Mouse (Mus musculus) G1E-ER4 (cell line): ENCODE results near the gene Trnt1. TPM values are rescaled to one million over a fixed set of nuclear protein-coding genes. Genes with fewer than 3 reads are reported as not detected.

Experiments
- GATA1 ChIP-seq: IDR thresholded peaks from one replicate; pipeline ENCODE4 v1.8.0; 2012; ENCODE audit warnings: low read length, inconsistent platforms
- polyA plus RNA-seq: library from polyadenylated mRNA; stranded (reverse); fragments of >175 nt; gene quantifications from 2 replicates; pipeline ENCODE4 v1.2.3, GENCODE M21; 2012

Trnt1 gene
- 4.2 and 4.3 TPM in 2 replicates for polyA plus RNA-seq

DNA sequence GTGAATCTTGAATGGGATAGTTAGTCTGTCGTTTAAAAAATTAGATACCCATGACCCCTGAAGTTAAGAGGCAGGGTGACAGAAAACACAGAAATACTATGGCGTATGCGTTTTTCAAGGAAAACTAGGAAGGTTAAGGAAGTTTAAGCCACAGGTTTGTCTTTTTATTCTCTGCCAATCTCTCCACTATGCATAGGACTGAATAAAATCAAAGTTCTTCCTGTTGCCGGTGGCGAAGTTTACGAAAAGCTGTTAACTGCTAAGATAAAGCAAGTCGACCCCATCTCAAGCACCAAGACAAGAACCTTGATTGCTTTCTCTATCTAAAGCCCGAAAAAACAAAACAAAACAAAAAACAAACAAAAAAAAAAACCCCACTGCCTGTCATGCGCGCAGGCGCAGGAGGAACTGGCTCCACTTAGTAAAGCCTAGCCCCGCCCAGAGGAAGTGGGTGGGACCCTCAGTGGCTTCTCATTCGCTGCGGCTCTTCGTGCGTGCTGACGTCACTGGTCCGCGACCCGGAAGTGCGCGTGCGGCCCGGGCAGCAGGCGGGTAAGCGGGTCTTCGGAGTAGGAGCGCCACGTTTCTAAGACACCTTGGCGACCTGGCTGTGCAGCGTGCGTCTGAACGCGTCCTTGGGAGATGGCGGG, at the start of gene Trnt1:
Gene Trnt1, plus strand, starts transcription at position 481 of the 650 bp plus-strand sequence.
- no peak for TF ChIP-seq GATA1

DNA sequence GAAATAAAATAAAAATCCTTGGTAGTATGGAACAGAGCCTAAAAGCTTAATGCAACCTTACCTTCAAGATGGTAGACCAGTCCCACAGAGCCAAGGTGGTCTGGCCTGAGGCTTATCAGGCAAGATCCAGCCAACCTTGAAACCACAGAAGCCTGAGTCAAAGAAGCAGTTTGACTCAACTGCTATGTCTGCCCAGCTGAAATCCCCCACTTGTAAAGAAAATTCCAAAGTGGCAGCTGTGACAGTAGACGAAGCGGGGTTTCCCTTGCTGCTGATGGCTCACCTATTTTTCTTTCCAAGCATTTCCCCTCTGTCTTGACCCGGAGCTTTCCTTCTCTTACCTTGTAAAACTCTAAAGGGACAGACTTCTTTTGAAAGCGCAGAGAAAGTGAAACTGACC, 43.3 kb upstream of the Trnt1 start:
- TF ChIP-seq GATA1 = no peak

DNA sequence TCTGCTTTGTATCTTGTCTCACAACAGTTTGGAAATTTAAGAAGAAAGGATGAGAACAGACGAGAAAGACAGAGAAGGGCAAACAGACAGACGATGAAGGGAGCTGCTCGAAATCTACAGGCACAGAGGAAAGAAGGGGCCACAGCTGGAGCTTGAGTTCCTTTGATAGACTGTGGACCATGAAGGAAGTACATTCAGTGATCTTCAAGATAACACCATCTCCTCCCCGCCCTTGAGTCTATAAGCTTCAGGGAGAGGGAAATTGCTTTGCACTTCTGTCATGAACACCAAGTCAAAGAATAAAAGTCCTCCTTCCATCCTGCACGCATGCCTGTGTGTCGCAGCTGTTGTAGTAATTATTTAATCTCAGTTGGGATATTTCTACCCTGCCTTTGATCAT, 42.8 kb upstream of the Trnt1 start:
- TF ChIP-seq GATA1 = no peak

DNA sequence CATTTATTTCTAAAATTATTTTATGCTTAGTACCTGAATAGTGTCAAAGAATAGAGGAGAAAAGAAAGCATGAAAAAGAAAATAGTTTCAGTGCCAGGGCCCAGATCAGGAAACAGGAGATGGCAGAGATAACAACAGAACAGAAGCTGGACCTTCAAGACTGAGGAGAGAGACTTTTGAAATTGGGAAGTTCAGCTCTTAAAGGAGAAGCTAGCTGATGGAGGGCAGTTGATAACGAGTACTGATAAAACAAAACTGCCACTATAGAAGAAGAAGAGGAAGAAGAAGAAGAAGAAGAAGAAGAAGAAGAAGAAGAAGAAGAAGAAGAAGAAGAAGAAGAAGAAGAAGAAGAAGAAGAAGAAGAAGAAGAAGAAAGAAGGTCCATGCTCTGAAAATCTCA, 41.2 kb upstream of the Trnt1 start:
- TF ChIP-seq GATA1 = no peak

DNA sequence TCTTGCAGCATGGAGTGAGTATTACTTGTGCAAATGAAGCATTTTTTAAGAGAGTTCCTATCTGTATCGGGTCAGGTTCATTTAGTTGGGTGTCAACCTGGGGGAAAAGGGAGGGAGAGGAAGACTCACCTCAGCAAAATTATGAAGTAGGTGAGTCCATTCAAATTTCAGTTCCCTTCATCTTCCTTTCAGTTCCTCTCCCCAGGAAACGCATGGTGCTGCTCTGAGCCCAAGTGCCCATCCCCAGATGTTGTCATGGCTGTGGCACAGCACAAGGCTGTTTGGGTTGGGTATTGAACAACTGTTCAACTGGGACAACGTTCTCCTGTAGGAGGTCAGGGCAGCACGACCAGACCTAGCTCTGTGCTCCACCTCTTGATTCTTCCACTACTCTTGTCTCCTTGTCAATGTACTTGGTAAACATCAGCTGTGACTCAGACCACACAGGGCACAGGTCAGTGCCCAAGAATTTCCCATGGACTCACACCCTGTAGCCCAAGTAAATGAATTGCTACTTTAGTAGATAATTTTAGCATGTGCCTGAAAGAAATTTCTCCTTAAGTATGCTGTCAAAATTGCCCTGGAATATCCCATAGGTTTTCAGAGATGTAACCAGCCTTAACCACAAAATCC, 39.1 kb upstream of the Trnt1 start:
- no peak for TF ChIP-seq GATA1

DNA sequence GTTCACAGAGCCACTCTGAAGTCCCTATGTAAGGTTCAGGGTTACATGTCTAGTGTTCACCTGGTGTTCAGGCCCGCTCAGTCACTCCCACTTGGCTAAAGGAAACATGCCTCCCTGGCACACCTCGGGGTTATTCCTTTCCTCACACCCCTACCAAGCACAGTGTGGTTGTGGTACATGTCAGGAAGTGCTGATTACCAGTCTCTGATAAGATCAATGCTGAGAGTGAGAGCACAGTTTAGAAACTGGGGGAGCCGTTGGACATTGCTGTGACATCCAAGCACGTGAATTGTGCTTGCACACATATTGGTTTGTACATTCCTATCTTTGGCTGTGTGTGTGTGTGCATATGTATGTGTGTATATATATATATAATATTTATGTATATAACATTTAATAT, 36.4 kb upstream of the Trnt1 start:
- TF ChIP-seq GATA1 = no peak

DNA sequence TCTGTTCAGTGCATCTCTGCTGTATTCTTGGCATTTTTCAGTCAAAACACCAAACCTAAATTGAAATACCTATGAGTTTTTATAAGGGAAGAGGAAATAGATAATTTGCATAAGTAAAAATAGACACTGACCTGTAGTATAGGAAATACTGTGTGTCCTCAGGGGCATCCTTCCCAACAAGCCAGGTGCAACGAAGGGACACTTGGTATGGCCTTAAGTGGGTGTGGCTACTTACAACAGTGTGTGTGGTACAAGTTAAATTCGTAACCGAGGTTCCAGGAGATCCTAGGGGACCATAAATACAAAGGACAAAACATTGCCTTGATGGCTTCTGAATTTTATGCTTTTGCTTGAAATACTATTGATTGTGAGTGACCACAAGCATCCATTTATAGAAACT, 30.7 kb upstream of the Trnt1 start:
- TF ChIP-seq GATA1 = no peak

- no peak for TF ChIP-seq GATA1
These were observed 28.6 kb upstream of the Trnt1 start for GRCm38 (mm10) chr6:106740244-106740825.

DNA sequence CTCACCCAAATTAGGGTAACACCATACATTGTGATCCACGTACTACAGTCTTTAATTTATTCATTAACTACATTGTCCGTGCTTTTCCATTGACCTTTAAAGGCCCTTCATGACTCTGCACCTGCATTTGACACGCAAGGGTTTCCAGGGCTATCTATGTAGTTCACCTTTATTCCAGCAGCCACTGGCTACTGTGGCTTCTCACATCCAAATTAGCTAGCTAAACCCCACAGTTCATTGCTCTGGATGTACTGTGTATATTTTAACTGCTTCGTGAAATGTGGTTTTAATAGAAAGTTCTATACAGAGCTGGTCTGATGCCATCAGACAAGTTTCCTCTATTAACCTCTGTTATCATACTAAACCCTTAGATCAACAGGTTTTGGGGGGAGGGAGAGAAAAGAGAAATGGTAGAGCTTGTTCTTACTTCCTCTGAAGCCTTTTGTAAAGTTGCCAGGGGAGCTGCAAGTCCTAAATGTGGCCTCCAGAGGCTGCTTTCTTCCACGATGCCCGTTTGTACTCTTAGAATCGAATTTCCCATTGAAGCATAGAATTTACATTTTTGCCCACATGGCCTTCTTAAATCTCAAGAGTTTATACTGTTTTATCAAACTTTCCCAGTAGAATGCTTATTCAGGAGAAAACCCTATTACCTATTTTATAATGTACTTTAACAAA, 25.2 kb upstream of the Trnt1 start:
- TF ChIP-seq GATA1 = no peak

GRCm38 (mm10) chr6:106745673-106746394, 23.1 kb upstream of the Trnt1 start:
- TF ChIP-seq GATA1 = no peak

DNA sequence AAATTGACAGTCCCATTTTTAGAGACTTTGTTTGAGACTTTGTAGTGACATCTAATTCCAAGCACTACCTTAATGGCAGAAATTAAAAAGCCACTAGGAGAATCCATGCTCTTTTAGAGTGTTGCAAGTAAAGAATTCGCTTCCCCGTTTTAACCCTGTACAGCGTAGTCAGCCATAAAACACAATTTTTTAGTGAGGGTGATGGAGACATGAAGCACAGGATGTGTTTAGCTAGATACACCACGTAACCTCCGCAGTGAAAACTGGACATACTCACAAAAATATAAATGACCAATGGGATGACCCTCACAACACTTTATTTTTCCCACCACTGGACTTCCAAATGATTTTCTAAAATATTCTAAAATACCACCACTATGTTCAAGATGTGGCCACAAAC, 21.7 kb upstream of the Trnt1 start:
- TF ChIP-seq GATA1 = no peak

DNA sequence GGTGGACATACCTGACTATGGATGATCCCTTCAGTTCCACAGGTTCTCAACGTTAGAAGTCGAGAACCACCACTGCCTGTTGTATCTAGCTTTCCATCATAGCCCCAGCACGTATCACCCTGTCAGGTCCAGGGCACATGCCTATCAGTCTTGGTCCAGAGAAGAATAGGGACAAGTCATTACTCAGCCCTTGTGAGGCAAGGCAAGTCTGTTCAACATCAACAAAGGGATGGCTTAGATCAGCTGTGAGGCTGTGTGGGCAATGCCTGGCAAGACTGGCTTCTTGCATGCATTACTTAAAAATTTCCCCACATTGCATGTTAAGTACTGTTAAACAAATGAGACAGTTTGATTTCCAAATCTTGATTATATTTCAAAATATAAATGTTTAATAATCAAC, 21.1 kb upstream of the Trnt1 start:
- TF ChIP-seq GATA1 = no peak

- no peak for TF ChIP-seq GATA1
These were observed 20.0 kb upstream of the Trnt1 start, which contains the start of gene Il5ra for GRCm38 (mm10) chr6:106748887-106749388. Gene Il5ra (minus strand): TSS chr6:106749037.

GRCm38 (mm10) chr6:106750291-106750690, 18.6 kb upstream of the Trnt1 start:
- TF ChIP-seq GATA1 = no peak

DNA sequence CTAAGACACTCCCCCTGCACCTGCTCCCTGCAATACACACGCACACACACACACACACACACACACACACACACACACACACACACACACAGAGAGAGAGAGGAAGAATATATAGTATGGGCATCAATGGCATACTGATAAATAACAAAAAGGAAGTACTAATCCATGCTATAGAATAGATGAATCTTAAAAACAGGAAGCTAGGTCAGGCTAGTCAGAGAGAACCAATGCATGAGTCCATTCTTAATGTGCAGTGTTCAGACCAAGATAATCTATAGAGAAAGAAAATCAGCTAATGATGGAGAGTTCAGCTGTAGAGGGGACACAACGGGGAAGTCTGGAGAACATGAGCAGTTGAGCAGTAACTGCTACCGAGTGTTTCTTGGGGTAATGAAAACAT, 10.6 kb upstream of the Trnt1 start:
- no peak for TF ChIP-seq GATA1

- no peak for TF ChIP-seq GATA1
These were observed 8.3 kb upstream of the Trnt1 start for GRCm38 (mm10) chr6:106760473-106761218.
